Mouse (Mus musculus): ENCODE measurements around the gene Letm1. TPM values are rescaled to one million over a fixed set of nuclear protein-coding genes. Genes with fewer than 3 reads are reported as not detected.

Gene Letm1
- polyA plus RNA-seq (2015; fragmentation: Illumina TruSeq; extraction: RNeasy Lipid Tissue Mini Kit (QIAGEN cat#74804); ENCODE audit: insufficient read depth, low replicate concordance): 17.3 TPM

GRCm38 (mm10) chr5:33782345-33782998 is at the start of gene Letm1:
Letm1 (minus strand) TSS chr5:33782817.

GRCm38 (mm10) chr5:33819876-33820732 is 37.5 kb upstream of the Letm1 start, which contains the start of gene Nsd2:
Nsd2 (plus strand) TSS chr5:33820725.

GRCm38 (mm10) chr5:33721541-33722265 is 60.9 kb downstream of the Letm1 start, which contains the start of gene Fgfr3:
Fgfr3 (plus strand) TSS chr5:33721674.

Other genes with a start within 250 kb of the Letm1 start
- gene Fam53a, start 153.2 kb downstream of the Letm1 start, polyA plus RNA-seq (2015; fragmentation: Illumina TruSeq; extraction: RNeasy Lipid Tissue Mini Kit (QIAGEN cat#74804); ENCODE audit: insufficient read depth, low replicate concordance): 26.7 TPM
- gene Gm9903, start 152.9 kb downstream of the Letm1 start, polyA plus RNA-seq (2015; fragmentation: Illumina TruSeq; extraction: RNeasy Lipid Tissue Mini Kit (QIAGEN cat#74804); ENCODE audit: insufficient read depth, low replicate concordance): 0.70 TPM
- 110 TPM for gene Slbp, start 130.2 kb downstream of the Letm1 start, polyA plus RNA-seq (2015; fragmentation: Illumina TruSeq; extraction: RNeasy Lipid Tissue Mini Kit (QIAGEN cat#74804); ENCODE audit: insufficient read depth, low replicate concordance)
- gene Tacc3, start 124.7 kb downstream of the Letm1 start, polyA plus RNA-seq (2015; fragmentation: Illumina TruSeq; extraction: RNeasy Lipid Tissue Mini Kit (QIAGEN cat#74804); ENCODE audit: insufficient read depth, low replicate concordance): 29.7 TPM
- gene Tmem129, start 124.4 kb downstream of the Letm1 start, polyA plus RNA-seq (2015; fragmentation: Illumina TruSeq; extraction: RNeasy Lipid Tissue Mini Kit (QIAGEN cat#74804); ENCODE audit: insufficient read depth, low replicate concordance): 19.8 TPM
- 9.2 TPM for gene Fgfr3, start 61.1 kb downstream of the Letm1 start, polyA plus RNA-seq (2015; fragmentation: Illumina TruSeq; extraction: RNeasy Lipid Tissue Mini Kit (QIAGEN cat#74804); ENCODE audit: insufficient read depth, low replicate concordance)
- 53.3 TPM for gene Nsd2, start 37.9 kb upstream of the Letm1 start, polyA plus RNA-seq (2015; fragmentation: Illumina TruSeq; extraction: RNeasy Lipid Tissue Mini Kit (QIAGEN cat#74804); ENCODE audit: insufficient read depth, low replicate concordance)
- 18.3 TPM for gene Nelfa, start 153.6 kb upstream of the Letm1 start, polyA plus RNA-seq (2015; fragmentation: Illumina TruSeq; extraction: RNeasy Lipid Tissue Mini Kit (QIAGEN cat#74804); ENCODE audit: insufficient read depth, low replicate concordance)
- gene Gm1673, start 200.6 kb upstream of the Letm1 start, polyA plus RNA-seq (2015; fragmentation: Illumina TruSeq; extraction: RNeasy Lipid Tissue Mini Kit (QIAGEN cat#74804); ENCODE audit: insufficient read depth, low replicate concordance): not detected
- gene Nat8l, start 213.2 kb upstream of the Letm1 start, polyA plus RNA-seq (2015; fragmentation: Illumina TruSeq; extraction: RNeasy Lipid Tissue Mini Kit (QIAGEN cat#74804); ENCODE audit: insufficient read depth, low replicate concordance): 1.1 TPM

All from spleen, adult 10 weeks (tissue).